Mouse (Mus musculus) hindbrain, embryonic 14.5 days (tissue): ENCODE results near the gene B4galt2. TPM values are rescaled to one million over a fixed set of nuclear protein-coding genes. Genes with fewer than 3 reads are reported as not detected.
A peak's percentile ranks its signal among the peaks of the same experiment; 100 is the strongest.

ENCODE experiments used
- ATAC-seq: fragments of 200-750 bp; cut with Nextera tagmentation; 2 replicates; pipeline ENCODE4 v1.8.0; 2017; ENCODE audit warnings: moderate number of reproducible peaks, mild to moderate bottlenecking, moderate TSS enrichment, moderate library complexity; ENCODE audit not compliant: low FRiP score
- DNase-seq: peaks from one replicate; pipeline ENCODE4 v3.0.0-alpha.2; 2015; ENCODE audit warnings: low spot score
- H3K27ac ChIP-seq: fragments of 300-500 bp; sonication (generic); 2 replicates; pipeline ENCODE4 v1.5.1; 2014; ENCODE audit warnings: mild to moderate bottlenecking, moderate library complexity
- H3K27me3 ChIP-seq: fragments of 300-500 bp; sonication (generic); 2 replicates; pipeline ENCODE4 v1.6.1; 2014; ENCODE audit warnings: mild to moderate bottlenecking, low read length, mixed read lengths; ENCODE audit not compliant: control insufficient read depth, insufficient read depth
- H3K36me3 ChIP-seq: fragments of 300-500 bp; sonication (generic); replicated peaks from 2 replicates; pipeline ENCODE4 v1.6.1; 2014; ENCODE audit not compliant: control insufficient read depth, insufficient read depth
- H3K4me1 ChIP-seq: fragments of 300-500 bp; sonication (generic); replicated peaks from 2 replicates; pipeline ENCODE4 v1.6.1; 2014; ENCODE audit warnings: antibody characterized with exemption, low read length, mixed read lengths; ENCODE audit not compliant: control insufficient read depth, insufficient read depth
- H3K4me2 ChIP-seq: fragments of 300-500 bp; sonication (generic); replicated peaks from 2 replicates; pipeline ENCODE4 v1.6.1; 2014; ENCODE audit warnings: mild to moderate bottlenecking, moderate library complexity
- H3K4me3 ChIP-seq: fragments of 300-500 bp; sonication (generic); replicated peaks from 2 replicates; pipeline ENCODE4 v1.5.1; 2014; ENCODE audit warnings: mild to moderate bottlenecking, low read length
- H3K9ac ChIP-seq: fragments of 300-500 bp; sonication (generic); 2 replicates; pipeline ENCODE4 v1.6.1; 2014
- H3K9me3 ChIP-seq: fragments of 300-500 bp; sonication (generic); 2 replicates; pipeline ENCODE4 v1.6.1; 2016; ENCODE audit warnings: low read length; ENCODE audit not compliant: control insufficient read depth
- WGBS: fragments of 180-500 bp; shearing (Covaris S2); extraction: QIAGEN DNeasy Blood & Tissue Kit; methylation state at CpG from one replicate; pipeline ENCODE4 v1.1.7; 2014; 5-methylcytosine and 5-hydroxymethylcytosine counted together
- polyA plus RNA-seq: library from polyadenylated mRNA; unstranded; fragments of >200 nt; fragmentation: Nextera tagmentation; extraction: Ambion mirVana; gene quantifications from 2 replicates; pipeline ENCODE4 v1.2.1, GENCODE M21; 2014

The B4galt2 gene
- polyA plus RNA-seq: 78.0 and 81.4 TPM in 2 replicates

- Histone ChIP-seq H3K27me3 (no peaks in the 10 kb centered on the region), H3K9ac (peak within 1 kb of the TSS; percentile 94), H3K4me1 (peaks cover 43% of the 10 kb centered on the region), H3K36me3 (peaks cover 47% of the 10 kb centered on the region), H3K4me2 (peak within 1 kb of the TSS; percentile 92), H3K4me3 (peak within 1 kb of the TSS; percentile 86), H3K9me3 (no peaks in the 10 kb centered on the region), H3K27ac (peak within 1 kb of the TSS; percentile 81)
- WGBS: 0% methylated on average over 66 of the region's 103 CpGs
- peak; percentile 72 for DNase-seq
- peak; percentile 62 for ATAC-seq
These were observed at the start of gene B4galt2 for GRCm38 (mm10) chr4:117882701-117883691. Gene B4galt2 (minus strand): TSS chr4:117883487.

- peak within 1 kb of the TSS; percentile 38; the same call in 1 of the 2 replicates for H3K9ac ChIP-seq
- H3K4me2 ChIP-seq: peak within 1 kb of the TSS; percentile 51
- H3K27ac ChIP-seq: no peak within 1 kb of the TSS
- WGBS: under 1% methylated on average over 33 of the region's 33 CpGs
- H3K4me1 ChIP-seq: peaks cover 16% of the 10 kb centered on the region; the same call in 1 of the 2 replicates
- no peaks in the 10 kb centered on the region for H3K9me3 ChIP-seq
- peak within 1 kb of the TSS; percentile 13 for H3K4me3 ChIP-seq
- H3K27me3 ChIP-seq: peaks cover 58% of the 10 kb centered on the region
- peaks cover 3% of the 10 kb centered on the region; the same call in 1 of the 2 replicates for H3K36me3 ChIP-seq
- ATAC-seq (no peak), DNase-seq (no peak)
These were observed 46.1 kb upstream of the B4galt2 start, which contains the start of gene Artn for GRCm38 (mm10) chr4:117929391-117929881. Gene Artn (minus strand): TSS chr4:117929763.

- H3K4me1 ChIP-seq: peaks cover 16% of the 10 kb centered on the region; the same call in 1 of the 2 replicates
- H3K27ac ChIP-seq: no peak overlapping the region
- H3K36me3 ChIP-seq: peaks cover 3% of the 10 kb centered on the region; the same call in 1 of the 2 replicates
- 2% methylated on average over 13 of the region's 13 CpGs for WGBS
- ATAC-seq: no peak
- H3K27me3 ChIP-seq: peaks cover 62% of the 10 kb centered on the region
- H3K9me3 ChIP-seq: no peaks in the 10 kb centered on the region
- DNase-seq: peak; percentile 52
- no peak overlapping the region for H3K9ac ChIP-seq
- peak overlapping the region; percentile 13 for H3K4me3 ChIP-seq
- peak overlapping the region; percentile 51 for H3K4me2 ChIP-seq
These were observed 45.5 kb upstream of the B4galt2 start for GRCm38 (mm10) chr4:117928699-117929241.

- Histone ChIP-seq H3K27me3 (peaks cover 62% of the 10 kb centered on the region), H3K4me2 (no peak overlapping the region), H3K4me1 (peaks cover 16% of the 10 kb centered on the region; the same call in 1 of the 2 replicates), H3K9me3 (no peaks in the 10 kb centered on the region), H3K4me3 (no peak overlapping the region), H3K27ac (no peak overlapping the region), H3K9ac (no peak overlapping the region), H3K36me3 (peaks cover 3% of the 10 kb centered on the region; the same call in 1 of the 2 replicates)
- WGBS: 14% methylated on average over 6 of the region's 6 CpGs
- peak; percentile 83 for DNase-seq
- no peak for ATAC-seq
These were observed 44.9 kb upstream of the B4galt2 start for GRCm38 (mm10) chr4:117928234-117928633.

- no peaks in the 10 kb centered on the region for H3K9me3 ChIP-seq
- H3K27ac ChIP-seq: no peak overlapping the region
- H3K4me1 ChIP-seq: peaks cover 16% of the 10 kb centered on the region; the same call in 1 of the 2 replicates
- H3K9ac ChIP-seq: peak overlapping the region; percentile 69
- H3K27me3 ChIP-seq: peaks cover 62% of the 10 kb centered on the region
- H3K4me2 ChIP-seq: peak overlapping the region; percentile 88
- no peaks in the 10 kb centered on the region for H3K36me3 ChIP-seq
- ATAC-seq (peak; percentile 78), DNase-seq (peak; percentile 79)
- WGBS: 2% methylated on average over 70 of the region's 71 CpGs
- H3K4me3 ChIP-seq: peak overlapping the region; percentile 44
These were observed 43.5 kb upstream of the B4galt2 start for GRCm38 (mm10) chr4:117926545-117927482.

GRCm38 (mm10) chr4:117924916-117925315, 41.6 kb upstream of the B4galt2 start:
- DNase-seq: no peak
- Histone ChIP-seq H3K4me2 (no peak overlapping the region), H3K27ac (no peak overlapping the region), H3K36me3 (no peaks in the 10 kb centered on the region), H3K4me1 (peaks cover 16% of the 10 kb centered on the region; the same call in 1 of the 2 replicates), H3K27me3 (peaks cover 50% of the 10 kb centered on the region), H3K4me3 (no peak overlapping the region), H3K9ac (no peak overlapping the region), H3K9me3 (no peaks in the 10 kb centered on the region)
- ATAC-seq: no peak
- WGBS: 76% methylated on average over 5 of the region's 6 CpGs

- peaks cover 35% of the 10 kb centered on the region for H3K27me3 ChIP-seq
- H3K36me3 ChIP-seq: no peaks in the 10 kb centered on the region
- WGBS: 56% methylated on average over 2 of the region's 2 CpGs
- no peak overlapping the region for H3K9ac ChIP-seq
- H3K4me2 ChIP-seq: no peak overlapping the region
- H3K4me3 ChIP-seq: no peak overlapping the region
- no peaks in the 10 kb centered on the region for H3K9me3 ChIP-seq
- no peak overlapping the region for H3K27ac ChIP-seq
- ATAC-seq: no peak
- no peak for DNase-seq
- peaks cover 7% of the 10 kb centered on the region; the same call in 1 of the 2 replicates for H3K4me1 ChIP-seq
These were observed 40.2 kb upstream of the B4galt2 start for GRCm38 (mm10) chr4:117923450-117923849.

- ATAC-seq (no peak), DNase-seq (no peak)
- Histone ChIP-seq H3K27ac (no peak overlapping the region), H3K4me1 (no peaks in the 10 kb centered on the region), H3K27me3 (peaks cover 21% of the 10 kb centered on the region; the same call in 1 of the 2 replicates), H3K4me3 (no peak overlapping the region), H3K9me3 (no peaks in the 10 kb centered on the region), H3K9ac (no peak overlapping the region), H3K36me3 (no peaks in the 10 kb centered on the region), H3K4me2 (no peak overlapping the region)
- WGBS: 89% methylated on average over 2 of the region's 2 CpGs
These were observed 38.1 kb upstream of the B4galt2 start for GRCm38 (mm10) chr4:117921358-117921757.
